ENCODE assay signal across 8 mouse cellular contexts in genomic region chr9:118737601-118738137, GRCm38 (mm10).
A peak's percentile ranks its signal among the peaks of the same experiment; 100 is the strongest.
DNase-seq lines count a peak whose midpoint lies in the region; ATAC-seq lines count a peak whose summit lies in the region.

No protein-coding gene starts in this region.

- no peak overlapping the region for H3K4me3 ChIP-seq in heart, embryonic 16.5 days (ENCODE audit: low read length)
- no peak overlapping the region for H3K4me3 ChIP-seq in midbrain, embryonic 15.5 days
- H3K4me3 ChIP-seq in forebrain, embryonic 11.5 days (ENCODE audit: low read depth, low read length), result no peak overlapping the region

- H3K4me2 ChIP-seq in heart, embryonic 16.5 days (ENCODE audit: low read depth, low read length), result no peak overlapping the region
- no peak overlapping the region for H3K4me2 ChIP-seq in midbrain, embryonic 15.5 days
- no peak overlapping the region for H3K4me2 ChIP-seq in forebrain, embryonic 11.5 days (ENCODE audit: low read depth, low read length, severe bottlenecking)

- DNase-seq in kidney, adult 11 months, result peak; percentile 43
- no peak for DNase-seq in kidney, postnatal 10 days
- DNase-seq in lung, adult 18-20 months, result peak; percentile 84 to 87
- DNase-seq in urinary bladder, postnatal 14 days (ENCODE audit: low spot score), result peak; percentile 75
- DNase-seq in forebrain, embryonic 11.5 days (ENCODE audit: low spot score), result no peak

- 0 out of 2 replicates have a peak overlapping the region, but pooled peaks have one; percentile 23 for H3K9ac ChIP-seq in heart, embryonic 16.5 days (ENCODE audit: low read length)
- no peak overlapping the region for H3K9ac ChIP-seq in midbrain, embryonic 15.5 days
- no peak overlapping the region for H3K9ac ChIP-seq in forebrain, embryonic 11.5 days (ENCODE audit: low read length)

- no peaks in the 10 kb centered on the region for H3K36me3 ChIP-seq in heart, embryonic 16.5 days (ENCODE audit: control insufficient read depth, insufficient read depth)
- H3K36me3 ChIP-seq in midbrain, embryonic 15.5 days (replicated peaks), result no peaks in the 10 kb centered on the region
- no peaks in the 10 kb centered on the region for H3K36me3 ChIP-seq in forebrain, embryonic 11.5 days (ENCODE audit: control insufficient read depth, insufficient read depth, low read length)

- peaks cover 39% of the 10 kb centered on the region for H3K4me1 ChIP-seq in heart, embryonic 16.5 days (ENCODE audit: control insufficient read depth, insufficient read depth, low read length)
- H3K4me1 ChIP-seq in midbrain, embryonic 15.5 days, result no peaks in the 10 kb centered on the region
- no peaks in the 10 kb centered on the region for H3K4me1 ChIP-seq in forebrain, embryonic 11.5 days (replicated peaks; ENCODE audit: control insufficient read depth, insufficient read depth, low read length)

- no peaks in the 10 kb centered on the region for H3K9me3 ChIP-seq in heart, embryonic 16.5 days (replicated peaks; ENCODE audit: control insufficient read depth, low read length)
- no peaks in the 10 kb centered on the region for H3K9me3 ChIP-seq in midbrain, embryonic 15.5 days
- H3K9me3 ChIP-seq in forebrain, embryonic 11.5 days (ENCODE audit: control insufficient read depth, low read length), result no peaks in the 10 kb centered on the region

- H3K27ac ChIP-seq in heart, embryonic 16.5 days (ENCODE audit: low read length), result peak overlapping the region; percentile 63
- no peak overlapping the region for H3K27ac ChIP-seq in midbrain, embryonic 15.5 days
- no peak overlapping the region for H3K27ac ChIP-seq in forebrain, embryonic 11.5 days (ENCODE audit: low read depth, low read length)

- WGBS in heart, embryonic 16.5 days, result 23% methylated on average over 9 of the region's 9 CpGs
- WGBS in midbrain, embryonic 15.5 days, result 65% methylated on average over 9 of the region's 9 CpGs
- 70% methylated on average over 9 of the region's 9 CpGs for WGBS in forebrain, embryonic 11.5 days

- H3K27me3 ChIP-seq in heart, embryonic 16.5 days (ENCODE audit: control insufficient read depth, insufficient read depth, low read length), result no peaks in the 10 kb centered on the region
- H3K27me3 ChIP-seq in midbrain, embryonic 15.5 days (replicated peaks), result no peaks in the 10 kb centered on the region
- H3K27me3 ChIP-seq in forebrain, embryonic 11.5 days (ENCODE audit: control insufficient read depth, insufficient read depth, low read length), result no peaks in the 10 kb centered on the region

- ATAC-seq in heart, embryonic 16.5 days (replicated peaks; ENCODE audit: extremely low read depth, insufficient read depth, low FRiP score), result peak; percentile 61; the same call in 1 of the 2 replicates
- no peak for ATAC-seq in midbrain, embryonic 15.5 days (replicated peaks)
- ATAC-seq in frontal cortex, adult (ENCODE audit: low TSS enrichment), result no peak
- no peak for ATAC-seq in forebrain, embryonic 11.5 days (replicated peaks; ENCODE audit: low FRiP score)

Comparison
In these comparisons a context has a peak if more than half of its experiments do, and no peak if none do; other contexts are left out.
1. DNase-seq: peak in kidney, adult 11 months (single experiment), lung, adult 18-20 months (2 of 2) and urinary bladder, postnatal 14 days (single experiment); none in kidney, postnatal 10 days (single experiment) and forebrain, embryonic 11.5 days (single experiment).